Mouse (Mus musculus): ENCODE data around the gene Rgs11.

Gene Rgs11

DNA sequence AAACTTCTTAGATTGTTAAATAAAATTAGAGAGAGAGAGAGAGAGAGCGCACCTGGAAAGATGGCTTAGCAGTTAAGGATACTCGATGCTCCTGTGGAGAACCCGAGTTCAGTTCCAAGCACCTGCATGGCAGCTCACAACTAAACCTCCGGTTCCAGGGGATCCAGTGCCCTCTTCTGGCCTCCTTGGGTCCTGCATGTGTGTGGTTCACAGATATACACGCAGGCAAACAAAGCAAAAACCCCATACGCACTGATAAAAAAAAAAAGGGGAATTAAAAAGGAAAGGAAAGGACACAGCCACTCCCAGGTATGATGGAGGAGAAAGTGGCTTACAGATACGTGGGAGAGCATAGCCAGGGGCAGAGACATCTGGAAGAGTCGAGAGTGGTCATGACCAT lies 30.1 kb downstream of the Rgs11 start:
- no peak for DNase-seq (ENCODE audit: low spot score)

DNA sequence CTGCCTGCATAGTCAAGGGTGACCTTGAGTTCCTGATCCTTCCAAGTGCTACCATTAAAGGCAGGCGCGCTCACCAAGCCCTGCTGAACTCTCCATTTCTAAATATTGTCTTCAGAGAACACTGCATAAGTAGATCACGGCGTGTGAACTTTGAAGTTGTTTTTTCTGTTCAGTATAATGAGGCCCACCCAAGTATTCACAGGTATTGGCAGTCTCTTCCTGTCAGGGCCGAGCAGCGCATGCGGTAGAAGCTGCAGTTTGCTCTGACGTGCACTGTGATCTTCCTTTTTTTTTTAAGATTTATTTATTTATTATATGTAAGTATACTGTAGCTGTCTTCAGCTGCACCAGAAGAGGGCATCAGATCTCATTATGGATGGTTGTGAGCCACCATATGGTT lies 31.6 kb downstream of the Rgs11 start:
- DNase-seq (ENCODE audit: low spot score) = no peak

DNA sequence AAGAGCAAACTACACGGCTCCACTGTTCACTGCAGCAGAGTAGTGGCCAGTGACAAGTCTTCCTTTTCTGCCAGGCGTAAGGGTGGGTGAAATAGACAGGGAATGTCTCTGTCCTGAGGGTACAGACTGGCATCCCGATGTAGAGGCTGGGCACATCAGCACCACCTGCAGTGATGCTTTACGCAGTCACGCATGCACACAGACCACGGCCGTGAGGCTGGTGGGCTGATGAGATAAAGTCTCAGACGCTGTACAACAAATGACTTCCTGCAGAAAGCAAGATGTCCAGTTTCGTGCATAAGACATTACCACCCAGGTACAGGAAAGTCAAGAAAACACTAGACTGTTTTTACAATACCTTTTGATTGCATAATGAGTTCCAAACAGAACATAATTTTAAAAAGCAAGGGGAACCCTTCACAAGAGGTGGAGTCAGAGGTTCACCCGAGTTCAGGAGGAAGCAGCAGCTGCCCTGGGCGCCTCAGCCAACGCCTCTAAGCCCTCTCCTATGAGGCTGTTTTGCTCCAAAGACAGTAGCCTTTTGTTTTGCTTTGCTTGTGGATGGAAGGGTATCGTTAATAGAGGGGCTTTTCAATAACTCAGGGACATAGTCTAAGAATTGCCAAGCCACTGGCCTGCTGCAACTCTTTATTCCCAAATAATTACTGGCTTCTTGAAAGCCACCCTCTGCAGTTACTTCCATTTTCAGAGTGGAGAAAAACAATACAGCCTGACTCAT lies 32.5 kb downstream of the Rgs11 start:
- no peak for DNase-seq (ENCODE audit: low spot score)

DNA sequence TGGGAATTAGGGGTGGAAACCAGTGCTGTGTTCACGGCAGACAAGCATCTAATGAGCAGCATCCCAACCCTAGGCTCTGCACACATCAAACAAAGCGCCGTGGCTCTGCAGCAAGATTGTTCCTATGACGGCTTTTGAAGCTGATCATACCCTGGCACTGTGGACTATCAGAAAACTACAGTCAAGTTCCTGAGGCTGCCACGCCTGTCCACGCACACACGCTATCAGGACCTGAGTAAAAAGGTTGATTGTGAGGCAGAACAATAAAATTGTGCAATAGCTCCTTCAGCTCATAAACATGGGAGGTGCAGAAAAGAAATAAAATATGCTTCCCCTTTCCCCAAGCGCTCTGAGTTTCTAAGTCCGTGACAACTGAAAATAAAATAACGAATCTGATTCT lies 34.9 kb downstream of the Rgs11 start:
- DNase-seq (ENCODE audit: low spot score) = no peak

DNA sequence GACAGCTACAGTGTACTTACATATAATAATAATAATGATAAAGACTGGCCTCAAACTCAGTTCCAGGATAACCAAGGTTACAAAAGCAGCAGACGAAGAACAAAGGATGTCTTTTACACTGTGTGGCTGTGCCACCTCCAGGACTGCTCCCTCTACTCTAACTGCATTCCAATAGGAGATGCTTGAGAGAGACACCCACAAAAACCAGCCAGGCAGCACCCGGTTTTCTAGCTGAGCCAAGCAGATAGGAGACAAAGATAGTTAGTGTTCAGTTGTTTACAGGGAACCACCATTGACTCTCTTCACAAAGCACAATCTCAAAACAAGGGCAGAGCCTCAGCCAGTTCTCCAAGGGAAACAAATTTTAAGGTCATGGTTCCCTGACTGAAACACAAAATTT lies 36.8 kb downstream of the Rgs11 start:
- no peak for DNase-seq (ENCODE audit: low spot score)

DNA sequence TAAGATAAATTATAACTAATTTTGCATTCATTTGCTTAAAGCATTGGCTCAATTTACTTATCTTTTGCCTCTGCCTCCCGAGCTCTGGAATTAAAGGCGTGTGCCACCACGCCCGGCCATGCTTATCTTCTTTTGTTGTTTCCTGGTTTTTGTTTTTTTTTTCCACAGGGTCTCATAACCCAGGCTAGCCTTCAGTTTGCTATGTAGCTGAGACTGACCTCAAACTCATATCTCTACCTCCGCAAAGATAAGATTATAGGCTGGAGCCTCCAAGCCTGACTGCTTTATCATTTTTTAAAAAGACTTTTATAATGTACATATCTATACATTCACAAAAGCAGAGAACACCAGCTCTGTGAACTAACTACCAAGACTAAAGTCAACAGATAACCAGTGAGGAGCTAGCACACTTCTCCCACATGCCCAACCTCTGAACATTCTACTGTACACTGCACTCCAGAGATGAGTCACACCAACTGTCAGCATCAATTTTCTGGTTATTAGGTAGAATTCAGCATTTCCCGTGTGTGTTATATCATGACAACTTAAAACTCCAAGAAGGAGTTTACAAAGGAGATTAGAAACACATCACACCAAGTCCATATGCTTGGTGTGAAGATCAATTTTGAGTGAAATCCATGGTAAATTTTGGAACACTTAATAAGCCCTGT lies 37.5 kb downstream of the Rgs11 start:
- no peak for DNase-seq (ENCODE audit: low spot score)

DNA sequence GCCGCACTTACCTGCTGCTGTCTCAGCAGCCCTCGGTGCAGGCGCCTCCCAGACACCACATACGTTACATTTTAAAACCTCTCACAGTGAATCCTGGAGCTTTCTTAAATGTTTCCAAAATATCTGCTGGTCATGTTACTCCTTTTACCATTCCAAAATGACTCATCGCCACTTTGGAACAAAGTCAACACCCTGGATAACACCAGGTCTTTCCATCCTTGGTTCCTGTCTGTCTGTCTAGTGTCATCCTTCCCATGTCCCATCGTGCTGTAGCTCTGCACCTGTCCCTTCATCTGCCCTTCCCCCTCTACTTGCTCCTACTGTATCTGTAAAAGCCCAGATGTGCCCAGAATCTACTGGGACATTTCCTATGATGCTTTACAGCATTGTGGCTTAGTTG lies 38.2 kb downstream of the Rgs11 start:
- no peak for DNase-seq (ENCODE audit: low spot score)

DNA sequence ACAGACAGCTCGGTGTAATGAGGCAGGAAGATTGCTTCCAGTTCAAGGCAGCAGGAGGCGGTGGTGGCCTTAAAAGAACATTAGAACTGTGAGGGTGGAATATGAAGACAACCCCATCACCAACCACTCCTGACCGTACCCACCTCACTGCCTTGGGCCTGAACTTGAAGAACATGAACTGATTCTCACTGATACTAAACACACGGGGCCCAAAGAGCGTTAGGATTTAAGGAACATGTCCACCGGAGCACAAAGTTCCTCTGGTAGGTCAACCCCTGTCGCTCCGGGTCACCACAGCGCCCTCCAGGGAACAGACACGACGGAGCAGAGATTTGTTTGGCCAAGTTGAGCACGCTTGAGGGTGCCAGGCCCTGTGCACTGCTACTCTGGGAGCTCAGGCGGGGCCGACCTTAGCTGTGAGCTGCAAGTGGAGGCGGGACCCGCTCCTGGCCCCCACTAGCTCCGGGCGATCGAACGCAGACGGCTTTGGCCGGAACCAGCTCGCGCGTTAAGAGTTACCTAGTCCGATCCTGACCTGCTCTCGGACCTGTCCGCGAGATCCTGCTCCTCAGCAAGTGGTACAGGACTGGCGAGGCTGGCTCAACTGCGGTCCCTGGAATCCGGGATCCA lies 40.8 kb downstream of the Rgs11 start:
- DNase-seq (ENCODE audit: low spot score) = peak; percentile 85

DNA sequence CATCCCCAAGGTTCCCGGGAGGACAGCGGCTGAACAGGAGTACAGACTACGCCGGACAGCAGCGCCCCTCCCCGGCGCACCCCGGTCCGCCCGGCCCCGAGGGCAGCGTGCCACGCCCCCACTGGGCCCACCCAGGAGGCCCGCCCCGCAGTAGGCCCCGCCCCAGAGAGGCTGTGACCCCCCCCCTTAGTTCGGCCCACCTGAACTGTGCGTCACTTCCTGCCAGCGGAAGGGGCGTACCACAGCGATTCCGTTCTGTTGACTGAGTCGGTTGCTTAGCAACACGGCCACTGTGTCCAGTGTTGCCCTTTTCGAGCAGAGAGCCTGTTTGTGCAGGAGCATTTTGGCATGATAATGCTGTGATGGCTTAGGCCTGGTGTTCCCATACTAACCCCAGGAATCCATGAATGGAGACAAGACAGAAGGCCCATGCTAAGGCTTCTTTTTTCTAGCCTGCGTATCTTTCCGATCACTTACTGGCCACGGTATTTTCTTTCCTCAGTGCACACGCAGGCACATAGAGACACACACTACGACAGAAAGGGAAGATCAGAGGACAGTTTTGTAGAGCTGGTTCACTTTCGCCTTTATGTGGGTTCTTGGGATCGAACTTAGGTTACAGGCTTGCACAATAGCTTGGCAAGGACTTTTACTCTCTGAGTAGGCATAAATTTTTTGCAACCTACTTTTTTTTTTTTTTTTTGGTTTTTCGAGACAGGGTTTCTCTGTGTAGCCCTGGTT lies 41.5 kb downstream of the Rgs11 start, which contains the start of gene Fam234a:
Fam234a (minus strand) TSS at position 142 of the 741 bp plus-strand sequence.
- DNase-seq (ENCODE audit: low spot score) = peak; percentile 96

DNA sequence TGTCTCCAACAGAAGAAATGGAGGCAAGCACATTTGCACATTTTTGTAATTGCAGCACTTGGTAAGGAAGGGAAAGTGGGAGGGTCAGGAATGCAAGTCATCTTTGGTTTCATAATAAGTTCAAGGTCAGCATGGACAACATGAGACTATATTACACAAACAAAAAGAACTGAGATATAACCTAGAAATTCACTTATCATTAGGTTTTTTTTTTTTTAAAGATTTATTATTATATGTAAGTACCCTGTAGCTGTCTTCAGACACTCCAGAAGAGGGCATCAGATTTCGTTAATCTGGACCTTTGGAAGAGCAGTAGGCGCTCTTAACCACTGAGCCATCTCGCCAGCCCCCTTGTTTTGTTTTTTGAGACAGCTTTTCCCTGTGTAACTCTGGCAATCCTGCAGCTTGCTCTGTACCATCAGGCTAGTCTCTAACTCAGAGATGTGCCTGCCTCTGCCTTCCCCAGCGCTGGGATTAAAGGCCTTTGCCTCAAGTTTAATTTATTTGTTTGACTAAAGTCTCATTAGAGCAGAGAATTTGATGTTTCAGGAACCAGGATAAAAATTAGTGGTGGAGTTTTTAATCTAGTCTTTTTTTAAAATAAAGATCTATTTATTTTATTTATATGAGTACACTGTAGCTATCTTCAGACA lies 49.3 kb downstream of the Rgs11 start:
- no peak for DNase-seq (ENCODE audit: low spot score)

DNA sequence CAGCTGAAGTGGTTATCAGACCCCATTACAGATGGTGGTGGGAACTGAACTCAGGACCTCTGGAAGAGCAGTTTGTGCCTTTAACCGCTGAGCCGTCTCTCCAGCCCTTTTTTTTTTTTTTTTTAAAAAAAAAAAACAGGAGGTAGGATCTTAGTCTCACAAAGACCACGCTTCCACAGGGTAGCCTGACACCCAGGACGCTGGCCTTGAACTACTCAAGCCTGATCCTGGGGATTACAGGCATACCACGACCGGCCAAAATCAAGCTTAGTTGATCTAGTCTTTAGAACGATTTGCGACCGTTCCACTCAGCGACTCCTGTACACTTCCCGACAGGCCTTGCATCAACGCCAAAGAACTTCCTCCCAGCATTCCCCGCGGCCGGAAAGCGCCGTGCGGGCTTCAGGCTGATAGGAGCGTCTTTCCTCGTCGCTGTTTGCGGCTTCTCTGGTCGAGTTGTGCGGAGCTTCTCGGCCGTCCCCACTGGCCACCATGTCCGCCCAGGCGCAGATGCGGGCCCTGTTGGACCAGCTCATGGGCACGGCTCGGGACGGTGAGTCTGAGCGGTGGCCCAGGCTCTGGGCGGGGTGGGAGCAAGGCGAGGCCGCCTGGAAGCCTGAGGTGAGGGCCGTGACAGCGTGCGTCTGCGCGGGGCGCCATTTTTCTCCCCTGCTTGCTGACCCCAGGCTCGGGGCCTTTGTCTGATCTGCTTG lies 49.9 kb downstream of the Rgs11 start, which contains the start of gene Luc7l:
Luc7l (plus strand) TSS at position 358 of the 713 bp plus-strand sequence.
- DNase-seq (ENCODE audit: low spot score) = peak; percentile 94

DNA sequence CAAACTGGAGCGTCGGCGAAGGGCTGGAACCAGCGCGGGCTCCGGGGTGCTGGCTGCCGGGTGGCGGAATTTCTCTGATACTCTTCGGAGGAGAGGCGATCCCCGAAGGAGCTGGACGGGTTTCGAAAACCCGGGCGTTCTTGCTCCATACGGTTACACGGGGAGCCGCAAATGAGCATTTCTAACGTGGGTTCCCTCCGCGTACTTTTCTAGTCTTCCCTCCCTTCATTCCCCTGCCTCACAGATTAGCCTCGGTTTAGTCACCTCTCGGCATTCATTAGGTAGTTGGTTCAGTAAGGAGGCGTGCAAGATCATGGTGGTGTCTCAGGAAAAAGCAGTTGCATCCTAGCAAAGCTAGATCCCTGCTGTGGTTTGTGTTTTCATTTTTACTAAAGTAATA lies 50.6 kb downstream of the Rgs11 start:
- no peak for DNase-seq (ENCODE audit: low spot score)

DNA sequence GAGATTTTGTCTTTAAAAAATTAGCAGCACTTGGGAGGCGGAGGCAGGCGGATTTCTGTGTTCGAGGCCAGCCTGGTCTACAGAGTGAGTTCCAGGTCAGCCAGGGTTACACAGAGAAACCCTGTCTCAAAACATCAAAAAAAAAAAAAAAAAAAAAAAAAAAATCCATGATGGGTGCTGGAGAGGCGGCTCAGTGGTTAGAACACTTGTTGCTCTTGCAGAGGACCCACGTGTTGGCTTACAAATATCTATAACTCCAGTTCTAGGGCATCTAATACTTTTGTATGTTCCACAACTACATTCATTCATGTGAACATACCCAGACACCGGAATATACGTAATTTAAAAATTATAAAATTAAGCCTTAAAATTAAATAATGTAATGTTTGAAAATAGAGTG lies 52.6 kb downstream of the Rgs11 start:
- DNase-seq (ENCODE audit: low spot score) = no peak
